Mouse (Mus musculus): ENCODE measurements around the gene Acrbp. TPM values are rescaled to one million over a fixed set of nuclear protein-coding genes. Genes with fewer than 3 reads are reported as not detected.

Acrbp gene
- polyA plus RNA-seq, 1 experiment from 2014 or later = 13.4 TPM

- Histone ChIP-seq H3K27ac (ENCODE audit: low read depth) (no peak overlapping the region), H3K4me1 (replicated peaks; ENCODE audit: control insufficient read depth, insufficient read depth, low read length) (peaks cover 27% of the 10 kb centered on the region), H3K36me3 (ENCODE audit: control insufficient read depth, insufficient read depth, low read length) (peaks cover 58% of the 10 kb centered on the region), H3K4me2 (ENCODE audit: low read length) (peak overlapping the region; percentile 95), H3K27me3 (replicated peaks; ENCODE audit: control insufficient read depth, insufficient read depth, low read length) (no peaks in the 10 kb centered on the region), H3K9ac (ENCODE audit: low read length) (peak overlapping the region; percentile 77), H3K9me3 (ENCODE audit: control insufficient read depth, low read length) (no peaks in the 10 kb centered on the region), H3K4me3 (ENCODE audit: low read depth, low read length) (peak overlapping the region; percentile 80)
- DNase-seq (ENCODE audit: low spot score) (no peak), ATAC-seq (replicated peaks; ENCODE audit: low FRiP score, low TSS enrichment, low read depth) (no peak)
- 52% methylated on average over 3 of the region's 3 CpGs for WGBS
Observed at GRCm38 (mm10) chr6:125098513-125098912, 49.0 kb downstream of the Acrbp start.

- Histone ChIP-seq H3K27ac (ENCODE audit: low read depth) (no peak overlapping the region), H3K36me3 (ENCODE audit: control insufficient read depth, insufficient read depth, low read length) (peaks cover 68% of the 10 kb centered on the region), H3K4me3 (ENCODE audit: low read depth, low read length) (peak overlapping the region; percentile 11; the same call in 1 of the 2 replicates), H3K4me1 (replicated peaks; ENCODE audit: control insufficient read depth, insufficient read depth, low read length) (peaks cover 27% of the 10 kb centered on the region), H3K9ac (ENCODE audit: low read length) (no peak overlapping the region), H3K27me3 (replicated peaks; ENCODE audit: control insufficient read depth, insufficient read depth, low read length) (no peaks in the 10 kb centered on the region), H3K4me2 (ENCODE audit: low read length) (peak overlapping the region; percentile 95), H3K9me3 (ENCODE audit: control insufficient read depth, low read length) (no peaks in the 10 kb centered on the region)
- ATAC-seq (replicated peaks; ENCODE audit: low FRiP score, low TSS enrichment, low read depth) (no peak), DNase-seq (ENCODE audit: low spot score) (no peak)
- WGBS = 40% methylated on average over 5 of the region's 5 CpGs
Observed at GRCm38 (mm10) chr6:125099421-125099971, 50.0 kb downstream of the Acrbp start.

- Histone ChIP-seq H3K4me3 (ENCODE audit: low read depth, low read length) (no peak overlapping the region), H3K9me3 (ENCODE audit: control insufficient read depth, low read length) (no peaks in the 10 kb centered on the region), H3K9ac (ENCODE audit: low read length) (no peak overlapping the region), H3K36me3 (ENCODE audit: control insufficient read depth, insufficient read depth, low read length) (peaks cover 86% of the 10 kb centered on the region), H3K4me1 (replicated peaks; ENCODE audit: control insufficient read depth, insufficient read depth, low read length) (peaks cover 25% of the 10 kb centered on the region), H3K27ac (ENCODE audit: low read depth) (no peak overlapping the region), H3K4me2 (ENCODE audit: low read length) (no peak overlapping the region), H3K27me3 (replicated peaks; ENCODE audit: control insufficient read depth, insufficient read depth, low read length) (no peaks in the 10 kb centered on the region)
- DNase-seq (ENCODE audit: low spot score) (no peak), ATAC-seq (replicated peaks; ENCODE audit: low FRiP score, low TSS enrichment, low read depth) (no peak)
- 94% methylated on average over 9 of the region's 9 CpGs for whole genome bisulfite sequencing
Observed at GRCm38 (mm10) chr6:125101444-125101843, 52.0 kb downstream of the Acrbp start.

- Histone ChIP-seq H3K4me2 (ENCODE audit: low read length) (no peak overlapping the region), H3K36me3 (ENCODE audit: control insufficient read depth, insufficient read depth, low read length) (peaks cover 99% of the 10 kb centered on the region), H3K9me3 (ENCODE audit: control insufficient read depth, low read length) (0 out of 2 replicates have a peak, but pooled peaks cover 2% of the 10 kb centered on the region), H3K9ac (ENCODE audit: low read length) (no peak overlapping the region), H3K4me1 (replicated peaks; ENCODE audit: control insufficient read depth, insufficient read depth, low read length) (peaks cover 7% of the 10 kb centered on the region), H3K27ac (ENCODE audit: low read depth) (no peak overlapping the region), H3K27me3 (replicated peaks; ENCODE audit: control insufficient read depth, insufficient read depth, low read length) (no peaks in the 10 kb centered on the region), H3K4me3 (ENCODE audit: low read depth, low read length) (no peak overlapping the region)
- ATAC-seq (replicated peaks; ENCODE audit: low FRiP score, low TSS enrichment, low read depth) (no peak), DNase-seq (ENCODE audit: low spot score) (no peak)
- 91% methylated on average over 4 of the region's 4 CpGs for WGBS
Observed at GRCm38 (mm10) chr6:125104223-125104622, 54.7 kb downstream of the Acrbp start.

- Histone ChIP-seq H3K36me3 (ENCODE audit: control insufficient read depth, insufficient read depth, low read length) (peaks cover 99% of the 10 kb centered on the region), H3K27me3 (replicated peaks; ENCODE audit: control insufficient read depth, insufficient read depth, low read length) (no peaks in the 10 kb centered on the region), H3K9ac (ENCODE audit: low read length) (no peak overlapping the region), H3K9me3 (ENCODE audit: control insufficient read depth, low read length) (0 out of 2 replicates have a peak, but pooled peaks cover 2% of the 10 kb centered on the region), H3K4me1 (replicated peaks; ENCODE audit: control insufficient read depth, insufficient read depth, low read length) (no peaks in the 10 kb centered on the region), H3K4me2 (ENCODE audit: low read length) (no peak overlapping the region), H3K4me3 (ENCODE audit: low read depth, low read length) (no peak overlapping the region), H3K27ac (ENCODE audit: low read depth) (no peak overlapping the region)
- 85% methylated on average over 2 of the region's 2 CpGs for WGBS
- no peak for ATAC-seq (replicated peaks; ENCODE audit: low FRiP score, low TSS enrichment, low read depth)
- DNase-seq (ENCODE audit: low spot score) = no peak
Observed at GRCm38 (mm10) chr6:125107705-125108104, 58.2 kb downstream of the Acrbp start.

- ATAC-seq (replicated peaks; ENCODE audit: low FRiP score, low TSS enrichment, low read depth) (no peak), DNase-seq (ENCODE audit: low spot score) (no peak)
- 83% methylated on average over 14 of the region's 14 CpGs for WGBS
- H3K27ac ChIP-seq (ENCODE audit: low read depth) = no peak overlapping the region
- H3K4me3 ChIP-seq (ENCODE audit: low read depth, low read length) = no peak overlapping the region
- H3K9me3 ChIP-seq (ENCODE audit: control insufficient read depth, low read length) = 0 out of 2 replicates have a peak, but pooled peaks cover 2% of the 10 kb centered on the region
- no peaks in the 10 kb centered on the region for H3K27me3 ChIP-seq (replicated peaks; ENCODE audit: control insufficient read depth, insufficient read depth, low read length)
- H3K4me2 ChIP-seq (ENCODE audit: low read length) = no peak overlapping the region
- H3K9ac ChIP-seq (ENCODE audit: low read length) = no peak overlapping the region
- no peaks in the 10 kb centered on the region for H3K4me1 ChIP-seq (replicated peaks; ENCODE audit: control insufficient read depth, insufficient read depth, low read length)
- peaks cover 99% of the 10 kb centered on the region for H3K36me3 ChIP-seq (ENCODE audit: control insufficient read depth, insufficient read depth, low read length)
Observed at GRCm38 (mm10) chr6:125109371-125109770, 59.9 kb downstream of the Acrbp start.

GRCm38 (mm10) chr6:125110927-125111326 is 61.4 kb downstream of the Acrbp start:
- Histone ChIP-seq H3K9me3 (ENCODE audit: control insufficient read depth, low read length) (0 out of 2 replicates have a peak, but pooled peaks cover 2% of the 10 kb centered on the region), H3K27ac (ENCODE audit: low read depth) (no peak overlapping the region), H3K36me3 (ENCODE audit: control insufficient read depth, insufficient read depth, low read length) (peaks cover 99% of the 10 kb centered on the region), H3K9ac (ENCODE audit: low read length) (no peak overlapping the region), H3K4me1 (replicated peaks; ENCODE audit: control insufficient read depth, insufficient read depth, low read length) (no peaks in the 10 kb centered on the region), H3K4me3 (ENCODE audit: low read depth, low read length) (no peak overlapping the region), H3K27me3 (replicated peaks; ENCODE audit: control insufficient read depth, insufficient read depth, low read length) (no peaks in the 10 kb centered on the region), H3K4me2 (ENCODE audit: low read length) (no peak overlapping the region)
- ATAC-seq (replicated peaks; ENCODE audit: low FRiP score, low TSS enrichment, low read depth) (0 out of 2 replicates have a peak, but pooled peaks have one; percentile 14), DNase-seq (ENCODE audit: low spot score) (no peak)
- 88% methylated on average over 7 of the region's 7 CpGs for WGBS

GRCm38 (mm10) chr6:125112553-125112952 is 63.1 kb downstream of the Acrbp start:
- DNase-seq (ENCODE audit: low spot score) (no peak), ATAC-seq (replicated peaks; ENCODE audit: low FRiP score, low TSS enrichment, low read depth) (no peak)
- Histone ChIP-seq H3K27me3 (replicated peaks; ENCODE audit: control insufficient read depth, insufficient read depth, low read length) (no peaks in the 10 kb centered on the region), H3K4me2 (ENCODE audit: low read length) (no peak overlapping the region), H3K9me3 (ENCODE audit: control insufficient read depth, low read length) (no peaks in the 10 kb centered on the region), H3K4me3 (ENCODE audit: low read depth, low read length) (no peak overlapping the region), H3K36me3 (ENCODE audit: control insufficient read depth, insufficient read depth, low read length) (peaks cover 99% of the 10 kb centered on the region), H3K27ac (ENCODE audit: low read depth) (no peak overlapping the region), H3K9ac (ENCODE audit: low read length) (no peak overlapping the region), H3K4me1 (replicated peaks; ENCODE audit: control insufficient read depth, insufficient read depth, low read length) (no peaks in the 10 kb centered on the region)
- 91% methylated on average over 11 of the region's 11 CpGs for WGBS
